Mouse (Mus musculus): ENCODE data around the gene Vmn1r15. TPM values are rescaled to one million over a fixed set of nuclear protein-coding genes. Genes with fewer than 3 reads are reported as not detected.

Vmn1r15 gene
- polyA plus RNA-seq (2016; fragmentation: Nextera tagmentation; extraction: Ambion mirVana), result not detected in 2 replicates

GRCm38 (mm10) chr6:57257652-57258051 is at the start of gene Vmn1r15:
Vmn1r15 (plus strand) TSS chr6:57257952.
- no peak within 1 kb of the TSS for H3K4me2 ChIP-seq
- H3K27me3 ChIP-seq (replicated peaks), result no peaks in the 10 kb centered on the region
- no peak for ATAC-seq (ENCODE audit: insufficient number of reproducible peaks, low FRiP score)
- no peaks in the 10 kb centered on the region for H3K9me3 ChIP-seq (replicated peaks)
- H3K36me3 ChIP-seq, result no peaks in the 10 kb centered on the region
- no peak within 1 kb of the TSS for H3K9ac ChIP-seq
- H3K4me1 ChIP-seq (replicated peaks), result no peaks in the 10 kb centered on the region
- no peak within 1 kb of the TSS for H3K4me3 ChIP-seq
- no peak within 1 kb of the TSS for H3K27ac ChIP-seq (ENCODE audit: poor library complexity, severe bottlenecking)
- 64% methylated on average over 1 of the region's 1 CpGs for WGBS

- no peaks in the 10 kb centered on the region for H3K9me3 ChIP-seq (replicated peaks)
- no peak for ATAC-seq (ENCODE audit: insufficient number of reproducible peaks, low FRiP score)
- no peak within 1 kb of the TSS for H3K9ac ChIP-seq
- no peak within 1 kb of the TSS for H3K4me2 ChIP-seq
- no peaks in the 10 kb centered on the region for H3K36me3 ChIP-seq
- no peaks in the 10 kb centered on the region for H3K27me3 ChIP-seq (replicated peaks)
- WGBS, result 85% methylated on average over 3 of the region's 3 CpGs
- H3K4me1 ChIP-seq (replicated peaks), result no peaks in the 10 kb centered on the region
- H3K4me3 ChIP-seq, result no peak within 1 kb of the TSS
- H3K27ac ChIP-seq (ENCODE audit: poor library complexity, severe bottlenecking), result no peak within 1 kb of the TSS
Observed at GRCm38 (mm10) chr6:57231386-57231785, 26.4 kb upstream of the Vmn1r15 start, which contains the start of gene Vmn1r14. Vmn1r14 (plus strand) TSS chr6:57231686.

GRCm38 (mm10) chr6:57260990-57261389 is 3.2 kb downstream of the Vmn1r15 start:
- H3K9me3 ChIP-seq (replicated peaks), result no peaks in the 10 kb centered on the region
- no peaks in the 10 kb centered on the region for H3K36me3 ChIP-seq
- H3K9ac ChIP-seq, result no peak overlapping the region
- no peak for ATAC-seq (ENCODE audit: insufficient number of reproducible peaks, low FRiP score)
- no peak overlapping the region for H3K27ac ChIP-seq (ENCODE audit: poor library complexity, severe bottlenecking)
- H3K4me2 ChIP-seq, result no peak overlapping the region
- WGBS, result 77% methylated on average over 2 of the region's 2 CpGs
- H3K4me3 ChIP-seq, result no peak overlapping the region
- H3K4me1 ChIP-seq (replicated peaks), result no peaks in the 10 kb centered on the region
- no peaks in the 10 kb centered on the region for H3K27me3 ChIP-seq (replicated peaks)

GRCm38 (mm10) chr6:57271881-57272280 is 14.1 kb downstream of the Vmn1r15 start:
- Histone ChIP-seq H3K9me3 (replicated peaks) (no peaks in the 10 kb centered on the region), H3K4me3 (no peak overlapping the region), H3K4me1 (replicated peaks) (no peaks in the 10 kb centered on the region), H3K36me3 (no peaks in the 10 kb centered on the region), H3K27me3 (replicated peaks) (no peaks in the 10 kb centered on the region), H3K4me2 (no peak overlapping the region), H3K9ac (no peak overlapping the region), H3K27ac (ENCODE audit: poor library complexity, severe bottlenecking) (no peak overlapping the region)
- no peak for ATAC-seq (ENCODE audit: insufficient number of reproducible peaks, low FRiP score)
- WGBS, result 60% methylated on average over 3 of the region's 3 CpGs

- no peaks in the 10 kb centered on the region for H3K9me3 ChIP-seq (replicated peaks)
- no peaks in the 10 kb centered on the region for H3K4me1 ChIP-seq (replicated peaks)
- ATAC-seq (ENCODE audit: insufficient number of reproducible peaks, low FRiP score), result no peak
- H3K4me2 ChIP-seq, result no peak overlapping the region
- H3K27ac ChIP-seq (ENCODE audit: poor library complexity, severe bottlenecking), result no peak overlapping the region
- H3K9ac ChIP-seq, result no peak overlapping the region
- H3K27me3 ChIP-seq (replicated peaks), result no peaks in the 10 kb centered on the region
- no peaks in the 10 kb centered on the region for H3K36me3 ChIP-seq
- no peak overlapping the region for H3K4me3 ChIP-seq
Observed at GRCm38 (mm10) chr6:57272517-57272916, 14.8 kb downstream of the Vmn1r15 start.

- Histone ChIP-seq H3K4me1 (replicated peaks) (no peaks in the 10 kb centered on the region), H3K27ac (ENCODE audit: poor library complexity, severe bottlenecking) (no peak overlapping the region), H3K4me2 (no peak overlapping the region), H3K9ac (no peak overlapping the region), H3K9me3 (replicated peaks) (0 out of 2 replicates have a peak, but pooled peaks cover 3% of the 10 kb centered on the region), H3K27me3 (replicated peaks) (no peaks in the 10 kb centered on the region), H3K4me3 (no peak overlapping the region), H3K36me3 (no peaks in the 10 kb centered on the region)
- ATAC-seq (ENCODE audit: insufficient number of reproducible peaks, low FRiP score), result no peak
Observed at GRCm38 (mm10) chr6:57278952-57279351, 21.2 kb downstream of the Vmn1r15 start.

Other genes starting within 250 kb of the Vmn1r15 start
- not detected in 2 replicates for gene Vmn1r7, start 232.6 kb upstream of the Vmn1r15 start, polyA plus RNA-seq (2016; fragmentation: Nextera tagmentation; extraction: Ambion mirVana)
- not detected in 2 replicates for gene Vmn1r8, start 225.7 kb upstream of the Vmn1r15 start, polyA plus RNA-seq (2016; fragmentation: Nextera tagmentation; extraction: Ambion mirVana)
- gene Vmn1r9, start 191.2 kb upstream of the Vmn1r15 start, polyA plus RNA-seq (2016; fragmentation: Nextera tagmentation; extraction: Ambion mirVana), result not detected in 2 replicates
- gene Vmn1r10, start 148.5 kb upstream of the Vmn1r15 start, polyA plus RNA-seq (2016; fragmentation: Nextera tagmentation; extraction: Ambion mirVana), result not detected in 2 replicates
- gene Vmn1r11, start 124.5 kb upstream of the Vmn1r15 start, polyA plus RNA-seq (2016; fragmentation: Nextera tagmentation; extraction: Ambion mirVana), result not detected in 2 replicates
- gene Vmn1r12, start 101.0 kb upstream of the Vmn1r15 start, polyA plus RNA-seq (2016; fragmentation: Nextera tagmentation; extraction: Ambion mirVana), result not detected in 2 replicates
- not detected in 2 replicates for gene Vmn1r13, start 54.7 kb upstream of the Vmn1r15 start, polyA plus RNA-seq (2016; fragmentation: Nextera tagmentation; extraction: Ambion mirVana)
- gene Vmn1r14, start 26.3 kb upstream of the Vmn1r15 start, polyA plus RNA-seq (2016; fragmentation: Nextera tagmentation; extraction: Ambion mirVana), result not detected in 2 replicates
- not detected in 2 replicates for gene Vmn1r16, start 71.5 kb downstream of the Vmn1r15 start, polyA plus RNA-seq (2016; fragmentation: Nextera tagmentation; extraction: Ambion mirVana)
- gene Vmn1r17, start 105.8 kb downstream of the Vmn1r15 start, polyA plus RNA-seq (2016; fragmentation: Nextera tagmentation; extraction: Ambion mirVana), result not detected in 2 replicates
- gene Vmn1r18, start 137.8 kb downstream of the Vmn1r15 start, polyA plus RNA-seq (2016; fragmentation: Nextera tagmentation; extraction: Ambion mirVana), result not detected in 2 replicates
- gene Vmn1r19, start 145.8 kb downstream of the Vmn1r15 start, polyA plus RNA-seq (2016; fragmentation: Nextera tagmentation; extraction: Ambion mirVana), result not detected in 2 replicates
- not detected in 2 replicates for gene Vmn1r20, start 171.0 kb downstream of the Vmn1r15 start, polyA plus RNA-seq (2016; fragmentation: Nextera tagmentation; extraction: Ambion mirVana)